Mouse (Mus musculus) testis, adult 10 weeks (tissue): Measurements from ENCODE around the gene Drosha. TPM values are rescaled to one million over a fixed set of nuclear protein-coding genes. Genes with fewer than 3 reads are reported as not detected.

ENCODE experiments used
- polyA plus RNA-seq: library from polyadenylated mRNA; stranded (reverse); fragments of 350-450 nt; fragmentation: Illumina TruSeq; extraction: RNeasy Lipid Tissue Mini Kit (QIAGEN cat#74804); gene quantifications from one replicate; pipeline ENCODE4 v1.2.3, GENCODE M21; 2014; ENCODE audit warnings: low read depth, low replicate concordance

Drosha gene
- 16.8 TPM for polyA plus RNA-seq

GRCm38 (mm10) chr15:12824197-12824952, at the start of gene Drosha, which contains the start of gene 6030458C11Rik:
Drosha (plus strand) TSS chr15:12824815.
6030458C11Rik (minus strand) TSS chr15:12824649.

Other genes with a start within 250 kb of the Drosha start
- gene Pdzd2, start 84.9 kb upstream of the Drosha start, polyA plus RNA-seq: 6.3 TPM
- 8.8 TPM for gene 6030458C11Rik, start 166 bp upstream of the Drosha start, polyA plus RNA-seq